Mouse (Mus musculus) intestine, embryonic 14.5 days (tissue): ENCODE data around the gene Tapt1. TPM values are rescaled to one million over a fixed set of nuclear protein-coding genes. Genes with fewer than 3 reads are reported as not detected.

Source experiments
- ATAC-seq: fragments of 200-750 bp; cut with Nextera tagmentation; replicated peaks from 2 replicates; pipeline ENCODE4 v1.8.0; 2017; ENCODE audit warnings: low read depth, moderate number of reproducible peaks, moderate TSS enrichment, moderate library complexity; ENCODE audit not compliant: low FRiP score, low TSS enrichment
- DNase-seq: peaks from one replicate; pipeline ENCODE4 v3.0.0-alpha.2; 2018; ENCODE audit warnings: low spot score
- H3K27ac ChIP-seq: fragments of 300-500 bp; sonication (generic); 2 replicates; pipeline ENCODE4 v1.5.1; 2014; ENCODE audit warnings: low read depth, mild to moderate bottlenecking, control low read depth
- H3K27me3 ChIP-seq: fragments of 300-500 bp; sonication (generic); replicated peaks from 2 replicates; pipeline ENCODE4 v1.6.1; 2014; ENCODE audit warnings: low read length, control low read depth; ENCODE audit not compliant: control insufficient read depth, insufficient read depth
- H3K36me3 ChIP-seq: fragments of 300-500 bp; sonication (generic); 2 replicates; pipeline ENCODE4 v1.6.1; 2014; ENCODE audit warnings: low read length, control low read depth; ENCODE audit not compliant: control insufficient read depth, insufficient read depth
- H3K4me1 ChIP-seq: fragments of 300-500 bp; sonication (generic); replicated peaks from 2 replicates; pipeline ENCODE4 v1.6.1; 2014; ENCODE audit warnings: low read length, control low read depth, mixed read lengths; ENCODE audit not compliant: control insufficient read depth, insufficient read depth
- H3K4me2 ChIP-seq: fragments of 300-500 bp; sonication (generic); 2 replicates; pipeline ENCODE4 v1.6.1; 2014; ENCODE audit warnings: low read length
- H3K4me3 ChIP-seq: fragments of 300-500 bp; sonication (generic); 2 replicates; pipeline ENCODE4 v1.5.1; 2014; ENCODE audit warnings: low read depth, low read length, control low read depth, mixed read lengths
- H3K9ac ChIP-seq: fragments of 300-500 bp; sonication (generic); 2 replicates; pipeline ENCODE4 v1.6.1; 2014; ENCODE audit warnings: mild to moderate bottlenecking, low read length
- H3K9me3 ChIP-seq: fragments of 300-500 bp; sonication (generic); 2 replicates; pipeline ENCODE4 v1.6.1; 2016; ENCODE audit warnings: low read length, control low read depth; ENCODE audit not compliant: control insufficient read depth
- WGBS: fragments of 180-500 bp; shearing (Covaris S2); extraction: QIAGEN DNeasy Blood & Tissue Kit; methylation state at CpG from one replicate; pipeline ENCODE4 v1.1.7; 2014; 5-methylcytosine and 5-hydroxymethylcytosine counted together
- polyA plus RNA-seq: library from polyadenylated mRNA; unstranded; fragments of >200 nt; fragmentation: Nextera tagmentation; extraction: Ambion mirVana; gene quantifications from 2 replicates; pipeline ENCODE4 v1.2.1, GENCODE M21; 2014

The Tapt1 gene
- polyA plus RNA-seq, 1 experiment from 2014 or later: 28.1 TPM

DNA sequence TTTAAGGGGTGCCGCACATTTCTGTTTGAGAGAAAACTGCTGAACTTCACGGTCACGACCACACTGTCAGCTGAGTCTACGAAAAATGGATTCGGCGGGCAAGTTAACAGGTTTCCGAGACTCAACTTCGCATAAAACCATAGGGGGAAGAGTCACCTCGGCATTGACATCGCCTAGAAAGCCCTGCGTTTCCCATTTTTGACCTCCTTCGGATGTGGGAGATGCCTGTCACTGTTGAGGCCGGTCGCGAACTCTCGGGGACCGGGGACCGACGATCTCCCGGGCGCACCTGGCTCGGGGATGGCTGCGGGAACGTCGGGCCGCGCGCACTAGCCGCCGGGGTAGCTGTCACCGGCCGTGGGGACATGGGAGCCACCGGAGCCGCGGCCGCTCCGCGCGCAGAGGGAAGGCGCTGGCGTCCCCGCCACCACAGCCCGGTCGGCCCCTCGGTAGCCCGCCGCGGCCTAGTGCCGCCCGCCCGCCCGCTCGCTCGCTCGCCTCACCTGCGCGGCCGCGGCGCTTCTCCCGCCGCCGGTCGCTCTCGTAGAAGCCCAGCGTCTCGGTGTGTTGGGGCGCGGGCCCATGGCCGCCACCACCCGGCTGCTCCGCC lies 410 bp downstream of the Tapt1 start:
- Histone ChIP-seq H3K4me1 (peaks cover 19% of the 10 kb centered on the region), H3K27ac (peak overlapping the region; percentile 86), H3K9ac (peak overlapping the region; percentile 93), H3K27me3 (no peaks in the 10 kb centered on the region), H3K9me3 (no peaks in the 10 kb centered on the region), H3K4me3 (peak overlapping the region; percentile 90), H3K36me3 (0 out of 2 replicates have a peak, but pooled peaks cover 6% of the 10 kb centered on the region), H3K4me2 (peak overlapping the region; percentile 81)
- DNase-seq (peak; percentile 78), ATAC-seq (peak; percentile 74)
- under 1% methylated on average over 52 of the region's 72 CpGs for WGBS

DNA sequence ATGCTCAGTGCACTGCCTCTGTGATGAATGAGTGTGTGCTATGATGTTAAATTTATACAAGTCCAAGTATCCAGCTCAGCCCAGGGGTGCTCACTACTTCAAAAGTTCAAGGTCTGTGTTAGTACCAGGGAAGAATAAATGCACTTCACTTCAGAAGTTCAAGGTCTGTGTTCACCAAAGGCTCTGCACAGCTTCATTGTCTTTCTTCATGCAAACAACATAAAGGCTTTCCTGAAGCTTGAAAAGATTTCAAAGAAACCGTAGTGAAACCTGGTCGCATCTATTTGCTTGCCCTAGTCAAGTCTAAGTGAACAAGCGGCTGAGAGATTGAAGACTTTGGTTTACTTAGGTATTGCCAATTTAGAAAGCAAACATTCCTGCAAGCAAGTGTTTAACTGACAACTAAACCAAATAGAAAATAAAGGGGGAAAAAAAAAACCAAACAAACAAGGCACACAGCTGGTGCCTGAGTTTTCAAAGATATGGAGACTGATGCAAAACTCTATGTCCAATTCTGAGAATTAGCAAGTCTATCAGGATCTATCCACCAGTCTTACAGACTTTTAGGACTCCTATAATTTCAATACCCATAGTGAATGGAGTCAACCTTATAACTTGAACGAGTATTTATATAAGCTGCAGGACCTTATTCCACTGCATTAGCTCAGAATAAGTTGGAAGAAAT lies 1.4 kb downstream of the Tapt1 start:
- Histone ChIP-seq H3K4me2 (peak overlapping the region; percentile 81), H3K27me3 (no peaks in the 10 kb centered on the region), H3K4me1 (peaks cover 19% of the 10 kb centered on the region), H3K27ac (no peak overlapping the region), H3K9ac (peak overlapping the region; percentile 93; the same call in 1 of the 2 replicates), H3K4me3 (peak overlapping the region; percentile 90), H3K36me3 (0 out of 2 replicates have a peak, but pooled peaks cover 6% of the 10 kb centered on the region), H3K9me3 (no peaks in the 10 kb centered on the region)
- ATAC-seq: no peak
- WGBS: 57% methylated on average over 4 of the region's 4 CpGs
- no peak for DNase-seq

- H3K9ac ChIP-seq: no peak overlapping the region
- no peak overlapping the region for H3K27ac ChIP-seq
- no peak for DNase-seq
- H3K4me2 ChIP-seq: peak overlapping the region; percentile 81
- no peak overlapping the region for H3K4me3 ChIP-seq
- 0 out of 2 replicates have a peak, but pooled peaks cover 6% of the 10 kb centered on the region for H3K36me3 ChIP-seq
- H3K9me3 ChIP-seq: no peaks in the 10 kb centered on the region
- no peaks in the 10 kb centered on the region for H3K27me3 ChIP-seq
- WGBS: 21% methylated on average over 6 of the region's 6 CpGs
- no peak for ATAC-seq
- H3K4me1 ChIP-seq: peaks cover 19% of the 10 kb centered on the region
Observed at GRCm38 (mm10) chr5:44224251-44224650, 2.2 kb downstream of the Tapt1 start.

GRCm38 (mm10) chr5:44223341-44223881 lies 3.0 kb downstream of the Tapt1 start:
- no peaks in the 10 kb centered on the region for H3K9me3 ChIP-seq
- no peak overlapping the region for H3K4me2 ChIP-seq
- H3K4me3 ChIP-seq: no peak overlapping the region
- 87% methylated on average over 16 of the region's 16 CpGs for WGBS
- H3K27me3 ChIP-seq: no peaks in the 10 kb centered on the region
- H3K9ac ChIP-seq: no peak overlapping the region
- H3K4me1 ChIP-seq: peaks cover 19% of the 10 kb centered on the region
- no peak for ATAC-seq
- DNase-seq: no peak
- H3K36me3 ChIP-seq: 0 out of 2 replicates have a peak, but pooled peaks cover 6% of the 10 kb centered on the region
- H3K27ac ChIP-seq: no peak overlapping the region

DNA sequence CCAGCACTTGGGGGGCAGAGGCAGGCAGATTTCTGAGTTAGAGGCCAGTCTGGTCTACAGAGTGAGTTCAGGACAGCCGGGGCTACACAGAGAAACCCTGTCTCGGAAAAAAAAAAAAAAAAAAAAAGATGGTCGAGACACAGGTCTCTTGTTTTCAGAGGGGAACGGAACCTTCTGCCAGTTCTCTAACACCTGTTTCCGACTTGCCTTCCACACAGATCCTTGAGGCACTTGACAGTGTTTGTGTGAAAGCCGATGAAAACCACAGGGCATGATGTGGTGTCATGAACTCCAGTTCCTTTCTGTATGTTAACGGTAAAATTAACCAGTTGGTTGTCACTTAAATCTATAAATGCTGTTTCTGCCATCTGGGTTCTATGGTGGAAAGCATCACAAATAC lies 6.0 kb downstream of the Tapt1 start:
- DNase-seq: no peak
- H3K9ac ChIP-seq: no peak overlapping the region
- H3K4me3 ChIP-seq: no peak overlapping the region
- no peaks in the 10 kb centered on the region for H3K9me3 ChIP-seq
- WGBS: 45% methylated on average over 7 of the region's 7 CpGs
- ATAC-seq: no peak
- no peaks in the 10 kb centered on the region for H3K27me3 ChIP-seq
- no peak overlapping the region for H3K27ac ChIP-seq
- H3K4me1 ChIP-seq: peaks cover 19% of the 10 kb centered on the region
- no peak overlapping the region for H3K4me2 ChIP-seq
- H3K36me3 ChIP-seq: peaks cover 16% of the 10 kb centered on the region; the same call in 1 of the 2 replicates

GRCm38 (mm10) chr5:44219871-44220270 lies 6.6 kb downstream of the Tapt1 start:
- Histone ChIP-seq H3K27ac (no peak overlapping the region), H3K9ac (no peak overlapping the region), H3K4me3 (no peak overlapping the region), H3K4me1 (peaks cover 14% of the 10 kb centered on the region), H3K36me3 (peaks cover 16% of the 10 kb centered on the region; the same call in 1 of the 2 replicates), H3K9me3 (no peaks in the 10 kb centered on the region), H3K4me2 (no peak overlapping the region), H3K27me3 (no peaks in the 10 kb centered on the region)
- ATAC-seq (no peak), DNase-seq (no peak)
- WGBS: 72% methylated on average over 4 of the region's 4 CpGs

DNA sequence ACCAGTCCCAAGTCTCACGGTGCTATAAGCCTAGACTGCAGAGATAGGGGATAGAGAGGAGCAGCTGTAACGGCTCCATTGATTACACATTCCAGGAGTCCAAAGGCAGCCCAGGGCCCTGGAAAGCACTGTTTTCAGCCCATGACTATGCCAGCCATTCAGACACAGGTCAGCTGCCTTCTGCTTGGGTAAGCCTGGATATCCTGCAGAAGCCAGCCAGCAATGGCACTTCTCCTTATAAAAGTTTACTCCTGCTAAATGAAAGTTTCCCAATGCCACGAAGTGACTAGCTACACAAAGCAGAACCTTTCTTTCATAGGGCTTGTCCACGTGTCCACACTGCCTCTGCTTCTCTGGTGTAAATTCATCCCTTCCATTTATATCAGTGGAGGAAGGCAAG lies 7.9 kb downstream of the Tapt1 start:
- Histone ChIP-seq H3K4me1 (0 out of 2 replicates have a peak, but pooled peaks cover 2% of the 10 kb centered on the region), H3K4me3 (no peak overlapping the region), H3K27ac (no peak overlapping the region), H3K27me3 (no peaks in the 10 kb centered on the region), H3K9me3 (no peaks in the 10 kb centered on the region), H3K9ac (no peak overlapping the region), H3K4me2 (no peak overlapping the region), H3K36me3 (peaks cover 15% of the 10 kb centered on the region; the same call in 1 of the 2 replicates)
- no peak for ATAC-seq
- no peak for DNase-seq
- 67% methylated on average over 4 of the region's 4 CpGs for WGBS

- Histone ChIP-seq H3K4me2 (no peak overlapping the region), H3K4me1 (no peaks in the 10 kb centered on the region), H3K36me3 (peaks cover 10% of the 10 kb centered on the region; the same call in 1 of the 2 replicates), H3K27me3 (no peaks in the 10 kb centered on the region), H3K27ac (no peak overlapping the region), H3K9me3 (no peaks in the 10 kb centered on the region), H3K9ac (no peak overlapping the region), H3K4me3 (no peak overlapping the region)
- 82% methylated on average over 5 of the region's 5 CpGs for WGBS
- DNase-seq (no peak), ATAC-seq (no peak)
Observed at GRCm38 (mm10) chr5:44217685-44218041, 8.8 kb downstream of the Tapt1 start.
